Mouse (Mus musculus) layer of hippocampus, postnatal 25 days (tissue): Measurements from ENCODE around the gene Ash1l. TPM values are rescaled to one million over a fixed set of nuclear protein-coding genes. Genes with fewer than 3 reads are reported as not detected.

Source experiments
- total RNA-seq, 2 experiments: library from RNA; stranded (reverse); gene quantifications; 2 replicates each; pipeline ENCODE4 v1.2.3; 2021

Gene Ash1l
- total RNA-seq, 2 experiments from 2014 or later = 70.5 to 82.0 TPM

Other genes starting within 250 kb of the Ash1l start
- gene Rit1, start 233.8 kb upstream of the Ash1l start, total RNA-seq = 10 to 100 TPM; 45.3 to 46.9 TPM
- 100 to 1,000 TPM; 502 to 559 TPM for gene Syt11, start 175.5 kb upstream of the Ash1l start, total RNA-seq
- 10 to 100 TPM; 39.8 to 46.4 TPM for gene Gon4l, start 115.4 kb upstream of the Ash1l start, total RNA-seq
- gene Msto1, start 36.6 kb upstream of the Ash1l start, total RNA-seq = 10 to 100 TPM; 24.6 to 27.1 TPM
- 100 to 1,000 TPM; 102 to 116 TPM for gene Dap3, start 559 bp downstream of the Ash1l start, total RNA-seq
- 100 to 1,000 TPM; 132 to 145 TPM for gene Rusc1, start 142.7 kb downstream of the Ash1l start, total RNA-seq
- gene Gm43738, start 150.5 kb downstream of the Ash1l start, total RNA-seq = not detected
- 10 to 100 TPM; 86.4 to 99.0 TPM for gene Fdps, start 151.3 kb downstream of the Ash1l start, total RNA-seq
- not detected for gene Pklr, start 185.5 kb downstream of the Ash1l start, total RNA-seq
- gene Hcn3, start 209.6 kb downstream of the Ash1l start, total RNA-seq = 10 to 100 TPM; 10.7 to 16.7 TPM
- 10 to 100 TPM; 39.0 to 46.7 TPM for gene Clk2, start 214.2 kb downstream of the Ash1l start, total RNA-seq
- gene Scamp3, start 226.9 kb downstream of the Ash1l start, total RNA-seq = 10 to 100 TPM; 67.8 to 73.3 TPM
- 10 to 100 TPM; 57.1 to 61.7 TPM for gene Fam189b, start 232.5 kb downstream of the Ash1l start, total RNA-seq